Mouse (Mus musculus): ENCODE results near the gene Stra8.
A peak's percentile ranks its signal among the peaks of the same experiment; 100 is the strongest.

Stra8 gene

GRCm38 (mm10) chr6:34939451-34939850, 19.5 kb downstream of the Stra8 start:
- DNase-seq (ENCODE audit: low read depth in 2 of 2, low spot score in 2 of 2), result no peak

GRCm38 (mm10) chr6:34941496-34941895, 21.5 kb downstream of the Stra8 start:
- DNase-seq (ENCODE audit: low read depth in 2 of 2, low spot score in 2 of 2), result no peak

GRCm38 (mm10) chr6:34942446-34942845, 22.5 kb downstream of the Stra8 start:
- DNase-seq (ENCODE audit: low read depth in 2 of 2, low spot score in 2 of 2), result no peak

- no peak for DNase-seq (ENCODE audit: low read depth in 2 of 2, low spot score in 2 of 2)
These were observed 23.5 kb downstream of the Stra8 start for GRCm38 (mm10) chr6:34943499-34943898.

GRCm38 (mm10) chr6:34946486-34947079, 26.6 kb downstream of the Stra8 start:
- no peak for DNase-seq (ENCODE audit: low read depth in 2 of 2, low spot score in 2 of 2)

- no peak for DNase-seq (ENCODE audit: low read depth in 2 of 2, low spot score in 2 of 2)
These were observed 28.5 kb downstream of the Stra8 start for GRCm38 (mm10) chr6:34948461-34948860.

DNA sequence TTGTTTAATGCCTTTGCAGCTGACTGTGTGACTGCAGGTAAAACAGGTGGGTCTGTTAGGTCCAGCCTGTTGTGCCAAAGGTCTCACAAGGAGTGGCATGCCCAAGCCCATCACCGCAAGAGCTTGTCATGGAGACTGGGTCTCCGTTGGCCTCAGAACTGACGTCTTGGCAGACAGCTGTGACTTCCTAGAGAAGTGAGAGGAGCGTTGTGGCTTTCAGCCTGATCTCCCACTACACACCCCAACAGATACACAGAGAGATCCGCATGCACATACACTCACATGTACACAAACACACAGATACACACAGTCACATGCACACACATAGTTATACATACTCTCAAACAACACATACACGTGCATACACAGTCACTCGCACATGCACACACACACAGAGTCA, 31.6 kb downstream of the Stra8 start:
- DNase-seq (ENCODE audit: low read depth in 2 of 2, low spot score in 2 of 2), result no peak

DNA sequence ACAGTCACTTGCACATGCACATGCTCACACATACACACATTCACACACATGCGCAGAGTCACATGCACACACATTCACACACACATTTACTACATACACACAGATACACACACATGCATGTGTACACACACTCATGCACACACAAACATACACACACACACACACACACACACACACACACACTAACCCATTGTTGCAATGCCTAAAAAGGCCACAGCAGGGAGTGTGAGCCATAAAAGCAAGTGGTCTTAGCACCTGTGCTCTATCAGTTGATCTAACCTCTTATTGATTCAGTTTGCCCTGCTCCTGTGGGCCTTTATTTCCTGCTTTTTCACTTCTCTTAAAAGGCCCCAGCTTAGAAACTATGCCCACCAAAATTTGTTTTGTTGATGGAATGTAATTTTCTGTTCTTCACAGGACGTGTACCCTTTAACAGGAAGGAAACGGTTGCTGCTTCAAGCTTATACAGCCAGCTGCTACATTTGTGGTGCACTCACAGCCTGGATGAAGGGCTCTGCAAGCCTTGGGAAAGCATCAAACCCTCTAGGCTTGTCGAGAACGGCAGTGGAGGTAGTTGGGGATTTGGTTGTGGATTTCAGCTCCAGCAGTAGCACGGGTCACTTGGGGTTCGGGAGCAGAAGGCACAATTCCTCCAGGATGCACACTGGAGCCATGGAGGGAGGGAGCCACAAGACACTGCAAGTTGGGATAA, 32.1 kb downstream of the Stra8 start:
- DNase-seq (ENCODE audit: low read depth in 2 of 2, low spot score in 2 of 2), result peak in 1 of 2 experiments; percentile 12

GRCm38 (mm10) chr6:34954926-34955861, 35.2 kb downstream of the Stra8 start:
- DNase-seq (ENCODE audit: low read depth in 2 of 2, low spot score in 2 of 2), result peak in 1 of 2 experiments; percentile 21

GRCm38 (mm10) chr6:34955862-34956241, 35.9 kb downstream of the Stra8 start:
- DNase-seq (ENCODE audit: low read depth in 2 of 2, low spot score in 2 of 2), result no peak

DNA sequence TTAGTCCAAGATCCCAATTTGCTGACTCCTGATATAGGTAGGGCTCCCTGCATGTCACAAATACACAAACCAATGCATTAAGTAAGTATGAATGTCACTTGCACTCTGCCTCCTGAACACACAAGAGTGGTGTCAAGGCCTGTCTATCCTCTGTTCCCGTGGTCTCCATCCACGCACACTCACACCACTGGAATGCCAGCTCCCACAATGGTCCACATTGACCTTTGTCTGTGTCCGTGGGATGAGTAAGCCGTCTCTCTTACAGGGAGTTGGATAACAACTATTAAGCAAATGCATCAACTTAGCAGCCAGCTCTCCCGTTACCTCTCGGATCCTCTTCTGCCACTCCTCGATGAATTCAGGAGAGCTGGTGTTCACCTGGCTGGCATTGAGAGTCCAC, 39.2 kb downstream of the Stra8 start:
- no peak for DNase-seq (ENCODE audit: low read depth in 2 of 2, low spot score in 2 of 2)

GRCm38 (mm10) chr6:34964550-34964949, 44.6 kb downstream of the Stra8 start:
- DNase-seq (ENCODE audit: low read depth in 2 of 2, low spot score in 2 of 2), result no peak

GRCm38 (mm10) chr6:34965819-34966539, 46.0 kb downstream of the Stra8 start:
- no peak for DNase-seq (ENCODE audit: low read depth in 2 of 2, low spot score in 2 of 2)

- no peak for DNase-seq (ENCODE audit: low read depth in 2 of 2, low spot score in 2 of 2)
These were observed 51.2 kb downstream of the Stra8 start for GRCm38 (mm10) chr6:34971181-34971580.

GRCm38 (mm10) chr6:34979291-34979690, 59.3 kb downstream of the Stra8 start:
- DNase-seq (ENCODE audit: low read depth in 2 of 2, low spot score in 2 of 2), result no peak

- no peak for DNase-seq (ENCODE audit: low read depth in 2 of 2, low spot score in 2 of 2)
These were observed 60.7 kb downstream of the Stra8 start for GRCm38 (mm10) chr6:34980661-34981060.

GRCm38 (mm10) chr6:34987085-34987645, 67.2 kb downstream of the Stra8 start:
- DNase-seq (ENCODE audit: low read depth in 2 of 2, low spot score in 2 of 2), result no peak

GRCm38 (mm10) chr6:34988081-34988761, 68.3 kb downstream of the Stra8 start, which contains the start of gene Slc23a4:
Gene Slc23a4 (minus strand): TSS chr6:34988404.
- DNase-seq (ENCODE audit: low read depth in 2 of 2, low spot score in 2 of 2), result peak in 1 of 2 experiments; percentile 9
